ENCODE assay signal across 7 mouse cellular contexts in genomic region chr2:157007234-157007596, GRCm38 (mm10). TPM values are rescaled to one million over a fixed set of nuclear protein-coding genes. Genes with fewer than 3 reads are reported as not detected.
DNase-seq lines count a peak whose midpoint lies in the region; ATAC-seq and TF ChIP-seq lines count a peak whose summit lies in the region.

No protein-coding gene starts in this region.

- WGBS in spleen, adult 2 months = 31% methylated on average over 5 of the region's 5 CpGs
- WGBS in forebrain, embryonic 13.5 days = 26% methylated on average over 5 of the region's 5 CpGs
- WGBS in liver, embryonic 12.5 days (ENCODE audit: insufficient replicate concordance) = 25% methylated on average over 5 of the region's 5 CpGs
- WGBS in stomach, embryonic 16.5 days = 26% methylated on average over 5 of the region's 5 CpGs

- no peak for DNase-seq in spleen, adult 2 months (ENCODE audit: low read depth in 1 of 2, low spot score in 2 of 2)
- DNase-seq in spleen, postnatal 36 days (ENCODE audit: low spot score in 2 of 2) = no peak
- no peak for DNase-seq in urinary bladder, postnatal 25 days (ENCODE audit: low spot score)
- DNase-seq in adrenal gland, postnatal 25 days = no peak

- H3K9ac ChIP-seq in forebrain, embryonic 13.5 days = peak overlapping the region; percentile 78
- H3K9ac ChIP-seq in liver, embryonic 12.5 days = peak overlapping the region; percentile 92
- peak overlapping the region; percentile 88 for H3K9ac ChIP-seq in stomach, embryonic 16.5 days (ENCODE audit: low read length)

- no peak for TF ChIP-seq POLR2A in spleen, adult 2 months (IDR thresholded peaks at IDR 0.05; ENCODE audit: low read depth, low read length)

- H3K4me3 ChIP-seq in spleen, adult 2 months (ENCODE audit: extremely low read depth, insufficient read depth, insufficient read length) = peak overlapping the region; percentile 75
- peak overlapping the region; percentile 66 for H3K4me3 ChIP-seq in forebrain, embryonic 13.5 days
- H3K4me3 ChIP-seq in liver, embryonic 12.5 days = peak overlapping the region; percentile 89
- peak overlapping the region; percentile 80 for H3K4me3 ChIP-seq in stomach, embryonic 16.5 days (replicated peaks; ENCODE audit: low read length)

- TF ChIP-seq CTCF in spleen, adult 2 months (IDR thresholded peaks at IDR 0.05; ENCODE audit: extremely low read depth, insufficient read depth, insufficient read length, insufficient replicate concordance) = no peak

- 0 out of 2 replicates have a peak overlapping the region, but pooled peaks have one; percentile 4 for H3K27ac ChIP-seq in spleen, adult 2 months (ENCODE audit: insufficient read depth, low read length)
- peak overlapping the region; percentile 78 for H3K27ac ChIP-seq in forebrain, embryonic 13.5 days
- H3K27ac ChIP-seq in liver, embryonic 12.5 days = peak overlapping the region; percentile 93
- peak overlapping the region; percentile 88 for H3K27ac ChIP-seq in stomach, embryonic 16.5 days (ENCODE audit: low read length)

- peak overlapping the region; percentile 88 for H3K4me2 ChIP-seq in forebrain, embryonic 13.5 days
- H3K4me2 ChIP-seq in liver, embryonic 12.5 days = peak overlapping the region; percentile 73
- peak overlapping the region; percentile 93 for H3K4me2 ChIP-seq in stomach, embryonic 16.5 days (ENCODE audit: low read depth, low read length)

- no peaks in the 10 kb centered on the region for H3K9me3 ChIP-seq in forebrain, embryonic 13.5 days (replicated peaks)
- H3K9me3 ChIP-seq in liver, embryonic 12.5 days (replicated peaks) = no peaks in the 10 kb centered on the region
- H3K9me3 ChIP-seq in stomach, embryonic 16.5 days (replicated peaks; ENCODE audit: control insufficient read depth, low read length) = no peaks in the 10 kb centered on the region

- ATAC-seq in forebrain, embryonic 13.5 days = no peak
- no peak for ATAC-seq in liver, embryonic 12.5 days
- peak; percentile 30; the same call in 1 of the 2 replicates for ATAC-seq in stomach, embryonic 16.5 days (ENCODE audit: insufficient read depth, low FRiP score)

- H3K4me1 ChIP-seq in spleen, adult 2 months (ENCODE audit: control insufficient read depth, insufficient read depth, insufficient read length) = peaks cover 5% of the 10 kb centered on the region; the same call in 1 of the 2 replicates
- H3K4me1 ChIP-seq in forebrain, embryonic 13.5 days = peaks cover 21% of the 10 kb centered on the region
- H3K4me1 ChIP-seq in liver, embryonic 12.5 days = peaks cover 53% of the 10 kb centered on the region
- H3K4me1 ChIP-seq in stomach, embryonic 16.5 days (ENCODE audit: control insufficient read depth, insufficient read depth, low read length) = peaks cover 16% of the 10 kb centered on the region

- H3K27me3 ChIP-seq in spleen, adult 2 months (ENCODE audit: control insufficient read depth, insufficient read depth, low read length) = no peaks in the 10 kb centered on the region
- no peaks in the 10 kb centered on the region for H3K27me3 ChIP-seq in forebrain, embryonic 13.5 days
- no peaks in the 10 kb centered on the region for H3K27me3 ChIP-seq in liver, embryonic 12.5 days (replicated peaks)
- no peaks in the 10 kb centered on the region for H3K27me3 ChIP-seq in stomach, embryonic 16.5 days (ENCODE audit: control insufficient read depth, insufficient read depth, low read length)

- H3K36me3 ChIP-seq in spleen, adult 2 months (ENCODE audit: control insufficient read depth, insufficient read depth, low read length) = no peaks in the 10 kb centered on the region
- H3K36me3 ChIP-seq in forebrain, embryonic 13.5 days (ENCODE audit: poor library complexity, severe bottlenecking) = peaks cover 27% of the 10 kb centered on the region
- peaks cover 36% of the 10 kb centered on the region for H3K36me3 ChIP-seq in liver, embryonic 12.5 days
- no peaks in the 10 kb centered on the region; the same call in 1 of the 2 replicates for H3K36me3 ChIP-seq in stomach, embryonic 16.5 days (ENCODE audit: control insufficient read depth, insufficient read depth, low read length)

RNA-seq across cellular contexts. Expression of gene Dsn1, which starts 0.3 kb away (rescaled TPM):
- 2.8 and 2.9 TPM in 2 replicates for polyA plus RNA-seq in spleen, adult 2 months (2012; rRNA removed)
- polyA plus RNA-seq in forebrain, embryonic 13.5 days (2015; fragmentation: Nextera tagmentation; extraction: Ambion mirVana) = 38.8 TPM in 2 replicates
- polyA plus RNA-seq in liver, embryonic 12.5 days (2016; fragmentation: Nextera tagmentation; extraction: Ambion mirVana) = 38.7 TPM in 2 replicates
- 28.5 and 28.6 TPM in 2 replicates for polyA plus RNA-seq in stomach, embryonic 16.5 days (2015; fragmentation: Nextera tagmentation; extraction: Ambion mirVana)
- 5.9 and 7.8 TPM in 2 replicates for total RNA-seq in adrenal gland, postnatal 25 days (2021)

RNA-seq across cellular contexts. Expression of gene Ndrg3, which starts 15.4 kb away (rescaled TPM):
- polyA plus RNA-seq in spleen, adult 2 months (2012; rRNA removed) = 30.0 and 30.3 TPM in 2 replicates
- polyA plus RNA-seq in forebrain, embryonic 13.5 days (2015; fragmentation: Nextera tagmentation; extraction: Ambion mirVana) = 68.1 and 72.4 TPM in 2 replicates
- 55.4 and 56.4 TPM in 2 replicates for polyA plus RNA-seq in liver, embryonic 12.5 days (2016; fragmentation: Nextera tagmentation; extraction: Ambion mirVana)
- polyA plus RNA-seq in stomach, embryonic 16.5 days (2015; fragmentation: Nextera tagmentation; extraction: Ambion mirVana) = 41.9 and 44.5 TPM in 2 replicates
- total RNA-seq in adrenal gland, postnatal 25 days (2021) = 49.6 and 55.3 TPM in 2 replicates

Comparison
In these comparisons a context has a peak if more than half of its experiments do, and no peak if none do; other contexts are left out.
1. H3K27ac ChIP-seq: peak in every context shown above with its lines; median percentile 93 in liver, embryonic 12.5 days; 88 in stomach, embryonic 16.5 days; 78 in forebrain, embryonic 13.5 days; 4 in spleen, adult 2 months.